Mouse (Mus musculus) cerebellum, adult 2 months (tissue): ENCODE results near the gene Mospd2.

Experiments
- CTCF ChIP-seq: fragments of 200-500 bp; IDR thresholded peaks from 2 replicates; pipeline ENCODE4 v1.5.1; 2011; ENCODE audit warnings: low read depth, mild to moderate bottlenecking, control low read depth, low read length, moderate library complexity, borderline replicate concordance; ENCODE audit not compliant: insufficient read depth
- POLR2A ChIP-seq: fragments of 200-500 bp; IDR thresholded peaks from 2 replicates; pipeline ENCODE4 v1.6.1; 2011; ENCODE audit warnings: low read length, control low read depth, borderline replicate concordance; ENCODE audit not compliant: insufficient read depth

DNA sequence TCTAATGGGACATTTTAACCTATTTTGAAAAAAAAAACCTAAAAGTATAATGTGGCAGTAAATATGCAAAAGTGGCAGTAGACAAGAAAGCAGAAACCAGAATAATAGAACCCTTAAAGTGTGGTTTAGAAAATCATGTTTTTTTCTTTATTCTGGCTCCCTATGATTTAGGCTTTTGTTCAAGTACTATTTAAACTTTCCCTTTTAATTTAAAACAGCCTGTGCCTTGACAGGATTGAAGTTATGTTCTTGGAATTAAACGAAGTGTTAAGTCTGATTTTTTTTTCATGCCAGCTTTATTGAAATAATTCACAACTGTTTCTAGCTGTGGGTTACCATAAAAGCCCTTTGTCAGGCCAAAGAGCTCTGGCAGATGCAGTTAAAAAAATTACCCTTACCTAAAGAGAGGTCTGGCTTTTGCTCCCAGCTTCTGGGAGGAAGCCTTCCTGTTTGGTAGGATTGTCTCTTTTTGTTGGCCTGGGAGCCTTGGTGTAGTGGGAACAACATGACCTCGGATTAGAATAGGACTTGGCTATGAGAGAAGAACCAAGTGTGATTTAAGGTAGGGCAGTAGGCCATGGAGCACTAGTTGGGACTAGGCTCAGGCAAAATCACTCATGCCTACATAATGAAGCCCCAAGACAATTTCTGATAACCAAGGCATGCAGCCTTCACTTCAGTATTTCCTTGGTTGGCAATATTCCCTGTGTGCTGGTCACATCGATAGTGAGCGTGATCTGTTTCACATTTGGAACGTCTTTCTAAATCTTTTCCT is 27.4 kb downstream of the Mospd2 start:
- TF ChIP-seq CTCF (no peak), POLR2A (no peak)
